Mouse (Mus musculus): ENCODE measurements at regions not wholly inside any gene's neighbourhood (a gene's known extent, or its start where the extent isn't known, plus 50 kb on each side); places are given as distances from the start of the nearest gene placed in this dataset.

DNA sequence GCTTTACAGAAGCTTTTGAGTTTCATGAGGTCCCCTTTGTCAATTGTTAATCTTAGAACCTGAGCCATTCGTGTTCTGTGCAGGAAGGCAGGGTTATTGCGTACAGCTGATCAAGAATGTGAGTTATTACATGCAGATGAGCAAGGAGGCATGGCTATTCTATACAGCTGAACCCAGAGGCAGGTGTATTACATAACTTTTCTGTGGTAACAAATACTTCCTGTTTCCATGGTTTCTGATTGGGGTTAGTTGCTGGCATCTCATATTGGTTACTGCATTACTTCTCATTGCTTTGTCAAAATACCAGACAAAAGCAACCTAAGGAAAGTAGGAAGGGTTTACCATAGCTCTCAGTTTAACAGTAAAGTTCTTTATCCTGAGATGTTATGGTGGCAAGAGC is 421.8 kb downstream of the Fgf9 start:
- H3K4me2 ChIP-seq (ENCODE audit: low read length): no peak overlapping the region
- no peak overlapping the region for H3K4me3 ChIP-seq (ENCODE audit: control insufficient read depth in 1 of 2, insufficient read depth in 1 of 2, low read depth in 1 of 2, low read length in 2 of 2)
- H3K36me3 ChIP-seq (ENCODE audit: control insufficient read depth, insufficient read depth, low read length): no peaks in the 10 kb centered on the region
- H3K4me1 ChIP-seq (ENCODE audit: control insufficient read depth in 2 of 2, insufficient read depth in 2 of 2, low read length in 2 of 2): no peaks in the 10 kb centered on the region
- H3K9me3 ChIP-seq (ENCODE audit: control insufficient read depth, low read length): no peaks in the 10 kb centered on the region
- no peaks in the 10 kb centered on the region for H3K27me3 ChIP-seq (ENCODE audit: control insufficient read depth, insufficient read depth, low read length)
- WGBS: 87% methylated on average over 2 of the region's 2 CpGs
- no peak for ATAC-seq (ENCODE audit: insufficient number of reproducible peaks, insufficient read depth, low FRiP score, low read depth)
- no peak overlapping the region for H3K9ac ChIP-seq (ENCODE audit: low read length)
- H3K27ac ChIP-seq (replicated peaks in 1 of 2; ENCODE audit: control insufficient read depth in 1 of 2, insufficient read depth in 1 of 2, low read depth in 2 of 2, low read length in 2 of 2): no peak overlapping the region

DNA sequence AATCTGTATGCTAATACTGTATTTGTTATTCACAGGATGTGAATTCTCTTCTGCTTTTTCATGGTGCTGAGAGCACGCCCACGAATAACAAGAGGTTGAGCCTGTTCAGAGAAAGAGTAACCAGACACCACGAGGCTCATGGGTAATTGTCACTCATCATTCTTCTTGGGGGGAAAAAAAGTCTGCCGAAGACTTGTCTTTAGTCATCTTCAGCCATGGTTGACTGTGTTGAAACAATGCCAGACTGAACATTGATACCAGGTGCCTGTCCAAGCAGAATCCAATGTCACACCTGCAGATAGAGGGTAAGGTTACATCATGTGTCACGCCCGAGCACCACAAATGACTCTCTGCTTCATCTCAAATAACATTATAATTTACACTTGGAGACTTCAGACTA is 418.5 kb downstream of the Fgf9 start:
- Histone ChIP-seq H3K27ac (replicated peaks in 1 of 2; ENCODE audit: control insufficient read depth in 1 of 2, insufficient read depth in 1 of 2, low read depth in 2 of 2, low read length in 2 of 2) (no peak overlapping the region), H3K4me2 (ENCODE audit: low read length) (no peak overlapping the region), H3K9ac (ENCODE audit: low read length) (no peak overlapping the region), H3K36me3 (ENCODE audit: control insufficient read depth, insufficient read depth, low read length) (no peaks in the 10 kb centered on the region), H3K4me3 (ENCODE audit: control insufficient read depth in 1 of 2, insufficient read depth in 1 of 2, low read depth in 1 of 2, low read length in 2 of 2) (no peak overlapping the region), H3K4me1 (ENCODE audit: control insufficient read depth in 2 of 2, insufficient read depth in 2 of 2, low read length in 2 of 2) (no peaks in the 10 kb centered on the region), H3K27me3 (ENCODE audit: control insufficient read depth, insufficient read depth, low read length) (no peaks in the 10 kb centered on the region), H3K9me3 (ENCODE audit: control insufficient read depth, low read length) (no peaks in the 10 kb centered on the region)
- WGBS: 88% methylated on average over 6 of the region's 6 CpGs
- no peak for ATAC-seq (ENCODE audit: insufficient number of reproducible peaks, insufficient read depth, low FRiP score, low read depth)

DNA sequence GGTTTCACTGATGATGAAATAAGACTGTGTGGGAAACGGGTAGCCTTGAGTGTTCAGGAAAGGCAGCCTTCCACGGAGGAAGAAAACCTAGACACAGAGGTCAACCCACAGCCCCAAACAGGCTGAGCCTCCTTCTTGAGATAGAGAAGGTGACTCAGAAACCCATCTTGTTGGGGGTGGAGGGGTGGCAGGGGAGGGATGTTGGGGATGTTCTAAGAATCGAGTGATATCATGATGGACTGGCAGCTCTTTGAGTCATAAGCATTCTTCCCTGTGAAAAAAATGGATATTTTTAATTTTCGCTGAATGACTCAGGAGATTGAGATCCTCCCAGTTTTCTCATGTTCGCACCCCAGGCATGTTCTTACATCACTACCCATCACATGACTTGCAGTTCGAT is 417.5 kb downstream of the Fgf9 start:
- Histone ChIP-seq H3K9ac (ENCODE audit: low read length) (no peak overlapping the region), H3K4me3 (ENCODE audit: control insufficient read depth in 1 of 2, insufficient read depth in 1 of 2, low read depth in 1 of 2, low read length in 2 of 2) (no peak overlapping the region), H3K27me3 (ENCODE audit: control insufficient read depth, insufficient read depth, low read length) (no peaks in the 10 kb centered on the region), H3K4me1 (ENCODE audit: control insufficient read depth in 2 of 2, insufficient read depth in 2 of 2, low read length in 2 of 2) (no peaks in the 10 kb centered on the region), H3K27ac (replicated peaks in 1 of 2; ENCODE audit: control insufficient read depth in 1 of 2, insufficient read depth in 1 of 2, low read depth in 2 of 2, low read length in 2 of 2) (no peak overlapping the region), H3K4me2 (ENCODE audit: low read length) (no peak overlapping the region), H3K9me3 (ENCODE audit: control insufficient read depth, low read length) (no peaks in the 10 kb centered on the region), H3K36me3 (ENCODE audit: control insufficient read depth, insufficient read depth, low read length) (no peaks in the 10 kb centered on the region)
- WGBS: 86% methylated on average over 6 of the region's 6 CpGs
- no peak for ATAC-seq (ENCODE audit: insufficient number of reproducible peaks, insufficient read depth, low FRiP score, low read depth)

DNA sequence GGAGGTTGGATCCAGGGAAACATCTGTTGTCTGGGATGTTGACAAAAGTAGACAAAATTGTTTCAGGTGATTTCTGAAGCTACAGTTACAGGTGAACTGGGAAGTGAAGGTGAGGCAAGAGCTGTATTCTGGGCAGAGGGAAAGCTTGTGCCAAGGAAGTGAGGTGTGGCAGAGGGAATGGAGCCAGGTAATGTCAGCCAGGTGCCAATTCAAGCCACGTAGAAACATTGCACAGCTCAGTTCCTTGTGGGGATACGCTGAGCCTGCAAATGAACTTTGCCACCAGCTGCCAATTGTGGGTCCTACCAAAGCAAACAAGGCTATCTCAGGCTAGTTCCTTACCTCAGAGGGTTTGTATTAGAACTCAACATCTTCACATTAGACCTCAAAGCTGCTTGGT is 410.1 kb downstream of the Fgf9 start:
- Histone ChIP-seq H3K4me2 (ENCODE audit: low read length) (no peak overlapping the region), H3K4me3 (ENCODE audit: control insufficient read depth in 1 of 2, insufficient read depth in 1 of 2, low read depth in 1 of 2, low read length in 2 of 2) (no peak overlapping the region), H3K27ac (replicated peaks in 1 of 2; ENCODE audit: control insufficient read depth in 1 of 2, insufficient read depth in 1 of 2, low read depth in 2 of 2, low read length in 2 of 2) (no peak overlapping the region), H3K27me3 (ENCODE audit: control insufficient read depth, insufficient read depth, low read length) (no peaks in the 10 kb centered on the region), H3K36me3 (ENCODE audit: control insufficient read depth, insufficient read depth, low read length) (no peaks in the 10 kb centered on the region), H3K9ac (ENCODE audit: low read length) (no peak overlapping the region), H3K9me3 (ENCODE audit: control insufficient read depth, low read length) (no peaks in the 10 kb centered on the region), H3K4me1 (ENCODE audit: control insufficient read depth in 2 of 2, insufficient read depth in 2 of 2, low read length in 2 of 2) (peaks cover 0 to 2% of the 10 kb centered on the region in 2 experiments; a peak in 1 of 4 replicates)
- ATAC-seq (ENCODE audit: insufficient number of reproducible peaks, insufficient read depth, low FRiP score, low read depth): no peak
- 88% methylated on average over 2 of the region's 2 CpGs for WGBS

DNA sequence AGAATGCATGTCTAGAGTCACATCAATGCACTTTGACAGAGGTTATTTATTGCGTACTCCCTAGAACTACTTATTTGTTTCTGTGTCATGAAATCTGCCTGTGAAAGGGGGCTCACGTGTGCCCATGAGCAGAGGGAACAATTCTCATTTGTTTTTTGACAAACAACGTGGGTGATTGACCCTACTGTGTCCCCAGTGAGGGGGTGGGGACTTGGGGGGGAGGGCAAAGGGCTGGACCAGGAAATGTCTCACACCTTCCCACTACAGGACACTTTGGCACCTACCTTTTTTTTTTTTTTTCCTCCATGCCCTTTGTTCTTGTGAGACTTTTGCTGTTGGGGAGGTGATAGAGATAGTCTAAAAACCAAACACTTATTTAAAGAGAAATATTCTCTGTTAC is 400.3 kb downstream of the Fgf9 start:
- no peak for ATAC-seq (ENCODE audit: insufficient number of reproducible peaks, insufficient read depth, low FRiP score, low read depth)
- H3K4me2 ChIP-seq (ENCODE audit: low read length): no peak overlapping the region
- H3K9ac ChIP-seq (ENCODE audit: low read length): no peak overlapping the region
- 60% methylated on average over 3 of the region's 3 CpGs for WGBS
- H3K27ac ChIP-seq (replicated peaks in 1 of 2; ENCODE audit: control insufficient read depth in 1 of 2, insufficient read depth in 1 of 2, low read depth in 2 of 2, low read length in 2 of 2): no peak overlapping the region
- no peak overlapping the region for H3K4me3 ChIP-seq (ENCODE audit: control insufficient read depth in 1 of 2, insufficient read depth in 1 of 2, low read depth in 1 of 2, low read length in 2 of 2)
- peaks cover 0 to 2% of the 10 kb centered on the region in 2 experiments; a peak in 1 of 4 replicates for H3K4me1 ChIP-seq (ENCODE audit: control insufficient read depth in 2 of 2, insufficient read depth in 2 of 2, low read length in 2 of 2)
- no peaks in the 10 kb centered on the region for H3K27me3 ChIP-seq (ENCODE audit: control insufficient read depth, insufficient read depth, low read length)
- H3K9me3 ChIP-seq (ENCODE audit: control insufficient read depth, low read length): no peaks in the 10 kb centered on the region
- H3K36me3 ChIP-seq (ENCODE audit: control insufficient read depth, insufficient read depth, low read length): no peaks in the 10 kb centered on the region

DNA sequence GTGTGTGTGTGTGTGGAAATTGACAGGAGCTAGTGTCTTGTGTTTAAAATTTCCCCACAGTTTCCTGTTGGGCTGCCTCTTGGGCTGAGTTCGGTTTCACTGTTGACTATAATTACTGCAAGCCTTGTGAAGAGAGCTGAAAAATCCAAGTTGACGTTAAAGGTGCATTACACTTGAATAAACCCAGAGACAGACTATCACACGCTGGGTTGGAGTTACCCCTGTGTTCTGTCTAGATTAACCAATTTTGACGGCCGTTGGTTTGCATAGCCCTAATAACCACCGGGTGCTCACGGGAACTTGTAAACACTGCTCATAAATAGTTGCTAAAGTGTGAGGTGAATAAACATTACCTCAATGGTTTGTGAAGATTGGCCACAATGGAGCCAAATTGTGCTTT is 398.1 kb downstream of the Fgf9 start:
- no peak for ATAC-seq (ENCODE audit: insufficient number of reproducible peaks, insufficient read depth, low FRiP score, low read depth)

DNA sequence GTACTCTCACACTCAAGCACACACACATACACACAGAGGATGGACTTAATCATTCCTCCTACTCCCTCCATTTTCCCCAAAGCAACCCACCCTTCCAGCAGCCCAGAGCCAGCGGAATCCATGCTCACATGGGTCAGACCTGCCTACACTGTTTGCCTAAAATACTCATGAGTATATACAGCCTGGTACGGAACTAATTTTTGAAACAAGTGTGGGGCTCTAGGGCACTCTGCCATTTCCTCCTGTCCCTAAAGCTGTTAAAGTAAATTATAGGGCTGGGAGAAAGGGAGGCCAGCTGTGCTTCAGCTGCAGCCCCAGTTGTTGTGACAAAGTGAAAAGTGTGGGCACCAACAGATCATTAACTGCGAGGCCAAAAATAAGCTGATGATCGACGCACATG is 397.5 kb downstream of the Fgf9 start:
- no peaks in the 10 kb centered on the region for H3K27me3 ChIP-seq (ENCODE audit: control insufficient read depth, insufficient read depth, low read length)
- no peak overlapping the region for H3K27ac ChIP-seq (replicated peaks in 1 of 2; ENCODE audit: control insufficient read depth in 1 of 2, insufficient read depth in 1 of 2, low read depth in 2 of 2, low read length in 2 of 2)
- no peaks in the 10 kb centered on the region for H3K36me3 ChIP-seq (ENCODE audit: control insufficient read depth, insufficient read depth, low read length)
- no peak overlapping the region for H3K4me2 ChIP-seq (ENCODE audit: low read length)
- no peak overlapping the region for H3K4me3 ChIP-seq (ENCODE audit: control insufficient read depth in 1 of 2, insufficient read depth in 1 of 2, low read depth in 1 of 2, low read length in 2 of 2)
- 87% methylated on average over 5 of the region's 5 CpGs for WGBS
- H3K9me3 ChIP-seq (ENCODE audit: control insufficient read depth, low read length): no peaks in the 10 kb centered on the region
- peaks cover 0 to 2% of the 10 kb centered on the region in 2 experiments; a peak in 1 of 4 replicates for H3K4me1 ChIP-seq (ENCODE audit: control insufficient read depth in 2 of 2, insufficient read depth in 2 of 2, low read length in 2 of 2)
- ATAC-seq (ENCODE audit: insufficient number of reproducible peaks, insufficient read depth, low FRiP score, low read depth): no peak
- H3K9ac ChIP-seq (ENCODE audit: low read length): no peak overlapping the region

More for the DNA sequence above, 398.1 kb downstream of the Fgf9 start:
- WGBS: 81% methylated on average over 7 of the region's 7 CpGs
- Histone ChIP-seq H3K9ac (ENCODE audit: low read length) (no peak overlapping the region), H3K27ac (replicated peaks in 1 of 2; ENCODE audit: control insufficient read depth in 1 of 2, insufficient read depth in 1 of 2, low read depth in 2 of 2, low read length in 2 of 2) (no peak overlapping the region), H3K4me2 (ENCODE audit: low read length) (no peak overlapping the region), H3K4me3 (ENCODE audit: control insufficient read depth in 1 of 2, insufficient read depth in 1 of 2, low read depth in 1 of 2, low read length in 2 of 2) (no peak overlapping the region), H3K27me3 (ENCODE audit: control insufficient read depth, insufficient read depth, low read length) (no peaks in the 10 kb centered on the region), H3K4me1 (ENCODE audit: control insufficient read depth in 2 of 2, insufficient read depth in 2 of 2, low read length in 2 of 2) (peaks cover 0 to 2% of the 10 kb centered on the region in 2 experiments; a peak in 1 of 4 replicates), H3K9me3 (ENCODE audit: control insufficient read depth, low read length) (no peaks in the 10 kb centered on the region), H3K36me3 (ENCODE audit: control insufficient read depth, insufficient read depth, low read length) (no peaks in the 10 kb centered on the region)

DNA sequence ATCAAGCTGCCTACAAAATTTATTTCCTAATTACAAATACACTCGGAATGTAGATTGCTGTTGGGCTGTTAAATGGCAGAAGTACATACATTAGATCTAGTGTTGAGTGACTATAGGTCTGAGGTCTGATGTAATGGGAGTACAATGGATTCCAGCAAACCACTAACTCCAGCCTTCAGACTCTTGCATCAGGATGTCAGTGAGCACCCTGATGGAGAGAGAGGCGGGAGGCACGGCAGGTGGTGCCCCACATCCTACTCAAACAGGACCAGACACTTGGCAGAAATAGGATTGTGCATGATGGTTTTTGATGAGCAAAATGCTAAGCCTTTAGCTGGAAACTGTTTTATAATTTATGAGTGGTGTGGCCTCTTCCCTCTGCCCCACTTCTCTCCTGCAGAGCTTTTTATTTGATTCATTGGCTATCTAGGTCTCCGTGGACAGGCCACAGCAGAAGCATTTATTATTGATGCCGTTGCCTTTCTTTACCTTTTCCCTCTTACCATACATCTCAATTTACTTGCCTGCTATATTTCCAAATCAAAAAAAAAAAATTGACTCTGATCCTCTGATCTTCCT is 376.5 kb downstream of the Fgf9 start:
- 88% methylated on average over 5 of the region's 5 CpGs for WGBS
- no peak overlapping the region for H3K9ac ChIP-seq (ENCODE audit: low read length)
- no peaks in the 10 kb centered on the region for H3K27me3 ChIP-seq (ENCODE audit: control insufficient read depth, insufficient read depth, low read length)
- no peak overlapping the region for H3K27ac ChIP-seq (replicated peaks in 1 of 2; ENCODE audit: control insufficient read depth in 1 of 2, insufficient read depth in 1 of 2, low read depth in 2 of 2, low read length in 2 of 2)
- H3K4me2 ChIP-seq (ENCODE audit: low read length): no peak overlapping the region
- H3K4me1 ChIP-seq (ENCODE audit: control insufficient read depth in 2 of 2, insufficient read depth in 2 of 2, low read length in 2 of 2): no peaks in the 10 kb centered on the region
- no peaks in the 10 kb centered on the region for H3K36me3 ChIP-seq (ENCODE audit: control insufficient read depth, insufficient read depth, low read length)
- H3K4me3 ChIP-seq (ENCODE audit: control insufficient read depth in 1 of 2, insufficient read depth in 1 of 2, low read depth in 1 of 2, low read length in 2 of 2): no peak overlapping the region
- H3K9me3 ChIP-seq (ENCODE audit: control insufficient read depth, low read length): no peaks in the 10 kb centered on the region
- no peak for ATAC-seq (ENCODE audit: insufficient number of reproducible peaks, insufficient read depth, low FRiP score, low read depth)
